In genomic region chr13:53442168-53442980, GRCm38 (mm10) we compare ENCODE assay signal across 7 mouse cellular contexts. TPM values are rescaled to one million over a fixed set of nuclear protein-coding genes. Genes with fewer than 3 reads are reported as not detected.
A peak's percentile ranks its signal among the peaks of the same experiment; 100 is the strongest.
DNase-seq lines count a peak whose midpoint lies in the region; ATAC-seq lines count a peak whose summit lies in the region.

No protein-coding gene starts in this region.

- peak overlapping the region; percentile 71 for H3K4me3 ChIP-seq in megakaryocyte, embryonic 14.5 days (replicated peaks)
- no peak overlapping the region for H3K4me3 ChIP-seq in embryonic facial prominence, embryonic 11.5 days (ENCODE audit: low read depth, low read length)
- no peak overlapping the region; the same call in 1 of the 2 replicates for H3K4me3 ChIP-seq in hindbrain, embryonic 12.5 days
- H3K4me3 ChIP-seq in limb, embryonic 12.5 days (replicated peaks) = peak overlapping the region; percentile 30

- no peaks in the 10 kb centered on the region for H3K36me3 ChIP-seq in megakaryocyte, embryonic 14.5 days (replicated peaks; ENCODE audit: low read length)
- no peaks in the 10 kb centered on the region for H3K36me3 ChIP-seq in embryonic facial prominence, embryonic 11.5 days (replicated peaks; ENCODE audit: control insufficient read depth, insufficient read depth, low read depth, low read length)
- H3K36me3 ChIP-seq in hindbrain, embryonic 12.5 days = no peaks in the 10 kb centered on the region
- H3K36me3 ChIP-seq in limb, embryonic 12.5 days = no peaks in the 10 kb centered on the region

- 37% methylated on average over 25 of the region's 25 CpGs for WGBS in embryonic facial prominence, embryonic 11.5 days
- WGBS in hindbrain, embryonic 12.5 days = 36% methylated on average over 25 of the region's 25 CpGs
- WGBS in limb, embryonic 12.5 days = 25% methylated on average over 25 of the region's 25 CpGs

- H3K27me3 ChIP-seq in megakaryocyte, embryonic 14.5 days (replicated peaks) = peaks cover 13% of the 10 kb centered on the region
- H3K27me3 ChIP-seq in embryonic facial prominence, embryonic 11.5 days (ENCODE audit: control insufficient read depth, insufficient read depth, low read length) = no peaks in the 10 kb centered on the region
- H3K27me3 ChIP-seq in hindbrain, embryonic 12.5 days = no peaks in the 10 kb centered on the region
- H3K27me3 ChIP-seq in limb, embryonic 12.5 days = 0 out of 2 replicates have a peak, but pooled peaks cover 3% of the 10 kb centered on the region

- no peak overlapping the region for H3K9ac ChIP-seq in embryonic facial prominence, embryonic 11.5 days (replicated peaks; ENCODE audit: low read length)
- no peak overlapping the region for H3K9ac ChIP-seq in hindbrain, embryonic 12.5 days
- H3K9ac ChIP-seq in limb, embryonic 12.5 days (replicated peaks) = no peak overlapping the region

- peak; percentile 71 for DNase-seq in embryonic facial prominence, embryonic 11.5 days (ENCODE audit: low spot score)
- DNase-seq in retina, embryonic 14.5 days (ENCODE audit: low spot score) = peak; percentile 77
- DNase-seq in spleen, postnatal 36 days (ENCODE audit: low spot score in 2 of 2) = no peak

- H3K9me3 ChIP-seq in megakaryocyte, embryonic 14.5 days = no peaks in the 10 kb centered on the region
- no peaks in the 10 kb centered on the region for H3K9me3 ChIP-seq in embryonic facial prominence, embryonic 11.5 days (replicated peaks; ENCODE audit: control insufficient read depth, low read length)
- H3K9me3 ChIP-seq in hindbrain, embryonic 12.5 days (replicated peaks) = no peaks in the 10 kb centered on the region
- no peaks in the 10 kb centered on the region for H3K9me3 ChIP-seq in limb, embryonic 12.5 days

- peak overlapping the region; percentile 32 for H3K4me2 ChIP-seq in embryonic facial prominence, embryonic 11.5 days (ENCODE audit: low read depth, low read length)
- H3K4me2 ChIP-seq in hindbrain, embryonic 12.5 days (replicated peaks) = peak overlapping the region; percentile 42
- peak overlapping the region; percentile 52 for H3K4me2 ChIP-seq in limb, embryonic 12.5 days

- ATAC-seq in megakaryocyte, adult 5-6 weeks (ENCODE audit: poor library complexity, severe bottlenecking) = no peak
- no peak for ATAC-seq in embryonic facial prominence, embryonic 11.5 days (replicated peaks; ENCODE audit: insufficient number of reproducible peaks, low FRiP score, low TSS enrichment, low read depth)
- ATAC-seq in hindbrain, embryonic 12.5 days (ENCODE audit: low FRiP score) = no peak
- ATAC-seq in limb, embryonic 12.5 days (ENCODE audit: insufficient number of reproducible peaks, insufficient read depth, low FRiP score, low TSS enrichment, low read depth) = no peak

- H3K27ac ChIP-seq in embryonic facial prominence, embryonic 11.5 days (replicated peaks; ENCODE audit: low read depth, low read length) = no peak overlapping the region
- H3K27ac ChIP-seq in hindbrain, embryonic 12.5 days = no peak overlapping the region
- no peak overlapping the region for H3K27ac ChIP-seq in limb, embryonic 12.5 days

- peaks cover 13% of the 10 kb centered on the region; the same call in 1 of the 2 replicates for H3K4me1 ChIP-seq in megakaryocyte, embryonic 14.5 days
- no peaks in the 10 kb centered on the region for H3K4me1 ChIP-seq in embryonic facial prominence, embryonic 11.5 days (ENCODE audit: control insufficient read depth, insufficient read depth, low read length)
- H3K4me1 ChIP-seq in hindbrain, embryonic 12.5 days = 0 out of 2 replicates have a peak, but pooled peaks cover 4% of the 10 kb centered on the region
- peaks cover 7% of the 10 kb centered on the region; the same call in 1 of the 2 replicates for H3K4me1 ChIP-seq in limb, embryonic 12.5 days (replicated peaks)

RNA-seq across cellular contexts. Expression of gene Msx2, which starts 30.5 kb away (rescaled TPM):
- 0.63 and 1.6 TPM in 2 replicates for polyA plus RNA-seq in megakaryocyte, embryonic 14.5 days (2012; ENCODE audit: insufficient read depth, low replicate concordance)
- not detected in 2 replicates for total RNA-seq in megakaryocyte, adult 5-6 weeks (2015)
- total RNA-seq in megakaryocyte, adult 5-6 weeks (2017) = 0.18 TPM in 1 of 2 replicates, not detected in the other
- polyA plus RNA-seq in embryonic facial prominence, embryonic 11.5 days (2014; fragmentation: Nextera tagmentation; extraction: Ambion mirVana) = 31.2 and 41.2 TPM in 2 replicates
- polyA plus RNA-seq in hindbrain, embryonic 12.5 days (2016; fragmentation: Nextera tagmentation; extraction: Ambion mirVana) = 60.3 and 65.2 TPM in 2 replicates
- 64.2 and 72.0 TPM in 2 replicates for polyA plus RNA-seq in limb, embryonic 12.5 days (2016; fragmentation: Nextera tagmentation; extraction: Ambion mirVana)

Comparison
In these comparisons a context has a peak if more than half of its experiments do, and no peak if none do; other contexts are left out.
1. H3K4me3 ChIP-seq: peak in megakaryocyte, embryonic 14.5 days (single experiment) and limb, embryonic 12.5 days (single experiment); none in embryonic facial prominence, embryonic 11.5 days (single experiment) and hindbrain, embryonic 12.5 days (single experiment).
2. DNase-seq: peak in embryonic facial prominence, embryonic 11.5 days (single experiment) and retina, embryonic 14.5 days (single experiment); none in spleen, postnatal 36 days (0 of 2).
3. RNA of gene Msx2, which starts 30.5 kb away (polyA plus RNA-seq): 64.2 to 72.0 TPM in limb, embryonic 12.5 days, 60.3 to 65.2 TPM in hindbrain, embryonic 12.5 days and 31.2 to 41.2 TPM in embryonic facial prominence, embryonic 11.5 days; 0.63 to 1.6 TPM in megakaryocyte, embryonic 14.5 days; every median in the first group is over 10 times any median in the second.
4. Peak in every context shown above with its lines, with median percentiles within 50 percentile points of each other: H3K4me2 ChIP-seq.